Mouse (Mus musculus) embryonic facial prominence, embryonic 14.5 days (tissue): ENCODE results near the gene Tsc2. TPM values are rescaled to one million over a fixed set of nuclear protein-coding genes. Genes with fewer than 3 reads are reported as not detected.

Source experiments
- ATAC-seq: fragments of 200-750 bp; cut with Nextera tagmentation; 2 replicates; pipeline ENCODE4 v1.8.0; 2017; ENCODE audit warnings: low read depth, moderate number of reproducible peaks, moderate TSS enrichment
- DNase-seq: peaks from one replicate; pipeline ENCODE4 v3.0.0-alpha.2; 2015; ENCODE audit warnings: low spot score
- H3K27ac ChIP-seq: fragments of 300-500 bp; sonication (generic); replicated peaks from 2 replicates; pipeline ENCODE4 v1.5.1; 2014; ENCODE audit warnings: low read depth, mild to moderate bottlenecking, low read length, moderate library complexity
- H3K27me3 ChIP-seq: fragments of 300-500 bp; sonication (generic); replicated peaks from 2 replicates; pipeline ENCODE4 v1.6.1; 2014; ENCODE audit warnings: low read length; ENCODE audit not compliant: control insufficient read depth, insufficient read depth
- H3K36me3 ChIP-seq: fragments of 300-500 bp; sonication (generic); 2 replicates; pipeline ENCODE4 v1.6.1; 2014; ENCODE audit warnings: low read length, mixed read lengths; ENCODE audit not compliant: control insufficient read depth, insufficient read depth
- H3K4me1 ChIP-seq: fragments of 300-500 bp; sonication (generic); 2 replicates; pipeline ENCODE4 v1.6.1; 2014; ENCODE audit warnings: antibody characterized with exemption, low read length; ENCODE audit not compliant: control insufficient read depth, insufficient read depth
- H3K4me2 ChIP-seq: fragments of 300-500 bp; sonication (generic); 2 replicates; pipeline ENCODE4 v1.6.1; 2014; ENCODE audit warnings: low read depth, mild to moderate bottlenecking, low read length, moderate library complexity, mixed read lengths
- H3K4me3 ChIP-seq: fragments of 300-500 bp; sonication (generic); 2 replicates; pipeline ENCODE4 v1.5.1; 2014; ENCODE audit warnings: low read depth, mild to moderate bottlenecking, low read length
- H3K9ac ChIP-seq: fragments of 300-500 bp; sonication (generic); 2 replicates; pipeline ENCODE4 v1.6.1; 2014; ENCODE audit warnings: low read depth, mild to moderate bottlenecking, low read length, moderate library complexity, mixed read lengths
- H3K9me3 ChIP-seq: fragments of 300-500 bp; sonication (generic); 2 replicates; pipeline ENCODE4 v1.6.1; 2016; ENCODE audit warnings: low read length; ENCODE audit not compliant: control insufficient read depth
- WGBS: fragments of 180-500 bp; shearing (Covaris S2); extraction: QIAGEN DNeasy Blood & Tissue Kit; methylation state at CpG from one replicate; pipeline ENCODE4 v1.1.7; 2014; 5-methylcytosine and 5-hydroxymethylcytosine counted together
- microRNA-seq: library from miRNA; unstranded; fragments of <30 nt; microRNA quantifications from one replicate; pipeline ENCODE4, GENCODE M21; 2016; ENCODE audit warnings: borderline number of aligned reads
- polyA plus RNA-seq: library from polyadenylated mRNA; unstranded; fragments of >200 nt; fragmentation: Nextera tagmentation; extraction: Ambion mirVana; gene quantifications from 2 replicates; pipeline ENCODE4 v1.2.1, GENCODE M21; 2014

Tsc2 gene
- polyA plus RNA-seq, 1 experiment from 2014 or later = 60.8 TPM

DNA sequence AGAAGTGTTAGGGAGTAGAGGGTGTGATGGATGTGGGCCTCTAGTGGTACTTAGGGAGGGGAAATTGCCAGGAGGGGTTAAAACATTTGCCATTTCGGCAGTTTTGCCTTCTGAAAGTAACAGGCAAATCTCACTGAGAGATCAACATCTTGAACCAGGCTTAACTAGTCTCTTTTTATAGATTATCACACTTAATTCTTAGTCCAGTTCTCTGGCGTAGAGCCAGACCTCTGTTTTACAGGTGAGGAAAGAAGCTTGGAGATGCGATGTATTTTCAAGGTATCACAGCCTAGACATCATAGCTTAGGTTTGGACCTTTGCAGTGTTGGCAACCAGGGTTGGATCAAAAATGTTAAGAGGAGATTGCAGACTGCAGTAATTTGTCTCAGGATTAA is 81.4 kb downstream of the Tsc2 start:
- Histone ChIP-seq H3K9ac (peak overlapping the region; percentile 96), H3K4me3 (peak overlapping the region; percentile 94), H3K4me1 (peaks cover 21% of the 10 kb centered on the region), H3K9me3 (no peaks in the 10 kb centered on the region), H3K36me3 (no peaks in the 10 kb centered on the region), H3K27me3 (peaks cover 3% of the 10 kb centered on the region; the same call in 1 of the 2 replicates), H3K4me2 (peak overlapping the region; percentile 75), H3K27ac (0 out of 2 replicates have a peak overlapping the region, but pooled peaks have one; percentile 95)
- 42% methylated on average over 3 of the region's 3 CpGs for WGBS
- no peak for ATAC-seq
- DNase-seq = no peak

DNA sequence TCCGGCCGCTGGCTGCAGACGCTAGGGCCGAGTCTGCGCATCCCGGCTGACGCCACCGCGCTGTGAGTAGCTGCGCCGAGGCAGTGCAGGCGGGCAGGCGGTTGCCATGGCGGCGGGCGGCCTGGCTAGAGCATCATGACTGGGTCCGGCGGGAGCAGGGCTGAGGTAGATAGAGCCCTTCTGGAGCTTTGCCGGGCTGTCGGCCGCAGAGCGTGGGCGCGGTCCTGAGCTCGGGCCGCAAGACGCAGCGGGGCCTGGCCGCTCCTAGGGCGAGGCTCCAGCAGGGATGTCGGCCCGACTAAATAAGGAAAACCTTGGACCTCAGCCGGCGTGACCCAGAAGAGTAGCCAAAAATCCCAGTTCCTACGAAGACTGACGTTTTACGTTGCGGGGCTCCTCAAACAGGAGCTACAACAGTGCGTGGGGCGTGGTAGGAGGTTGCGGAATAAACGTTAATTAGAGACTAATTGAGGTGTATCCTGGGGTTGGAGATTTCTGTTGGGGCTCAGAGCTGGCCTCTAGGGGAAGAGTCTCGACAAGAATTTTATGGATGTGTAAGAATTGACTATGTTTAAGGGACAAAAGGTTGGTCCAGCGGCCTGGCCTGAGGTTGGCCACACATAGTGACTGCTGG is 81.9 kb downstream of the Tsc2 start:
- H3K4me1 ChIP-seq = peaks cover 21% of the 10 kb centered on the region
- no peaks in the 10 kb centered on the region for H3K36me3 ChIP-seq
- H3K4me3 ChIP-seq = peak overlapping the region; percentile 94
- peak overlapping the region; percentile 96 for H3K9ac ChIP-seq
- H3K9me3 ChIP-seq = no peaks in the 10 kb centered on the region
- H3K4me2 ChIP-seq = peak overlapping the region; percentile 75
- peak; percentile 84 for DNase-seq
- peak overlapping the region; percentile 95 for H3K27ac ChIP-seq
- peaks cover 3% of the 10 kb centered on the region; the same call in 1 of the 2 replicates for H3K27me3 ChIP-seq
- under 1% methylated on average over 39 of the region's 44 CpGs for WGBS
- peak; percentile 85 for ATAC-seq

DNA sequence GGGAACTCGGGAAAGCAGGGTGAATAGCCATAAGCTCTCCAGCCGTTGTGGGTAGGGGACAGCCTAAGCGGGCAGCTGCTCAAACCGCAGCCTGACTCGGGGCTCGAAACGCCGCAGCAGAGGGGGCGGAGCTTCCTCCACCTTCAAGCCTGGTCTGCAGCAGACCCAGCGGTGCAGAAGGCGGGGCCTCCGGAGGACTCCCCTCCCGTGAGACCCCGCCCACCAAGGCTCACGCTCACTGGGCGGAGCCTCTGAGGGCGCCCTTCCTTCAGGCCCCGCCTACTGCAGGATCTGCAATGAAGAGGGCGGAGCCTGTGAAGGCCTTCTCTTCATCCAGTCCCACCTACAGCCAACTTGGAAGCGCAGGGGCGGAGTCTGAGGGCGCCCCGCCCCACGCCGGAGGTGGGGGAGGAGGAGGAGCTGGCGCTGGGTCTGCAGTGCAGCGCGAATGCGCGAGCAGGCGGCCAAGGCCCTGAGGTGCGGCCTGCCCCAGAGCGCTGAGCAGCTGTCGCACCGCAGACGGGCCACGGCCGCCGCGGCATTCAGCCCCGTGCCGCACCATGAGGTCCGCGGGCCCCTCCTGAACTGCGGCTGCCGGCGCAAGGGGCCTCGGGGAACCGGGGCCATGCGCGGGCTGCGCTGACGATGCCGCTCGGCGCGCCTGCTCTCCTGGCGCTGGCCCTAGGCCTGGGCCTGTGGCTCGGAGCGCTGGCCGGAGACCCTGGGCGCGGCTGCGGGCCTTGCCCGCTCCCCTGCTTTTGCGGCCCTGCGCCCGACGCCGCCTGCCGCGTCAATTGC is 82.6 kb downstream of the Tsc2 start, which contains the start of gene Pkd1:
TSS of gene Pkd1 (plus strand) at position 217 of the 798 bp plus-strand sequence.
- Histone ChIP-seq H3K9me3 (no peaks in the 10 kb centered on the region), H3K4me1 (peaks cover 21% of the 10 kb centered on the region), H3K27ac (peak within 1 kb of the TSS; percentile 95), H3K36me3 (no peaks in the 10 kb centered on the region), H3K9ac (peak within 1 kb of the TSS; percentile 96), H3K4me2 (peak within 1 kb of the TSS; percentile 75), H3K4me3 (peak within 1 kb of the TSS; percentile 94), H3K27me3 (peaks cover 3% of the 10 kb centered on the region; the same call in 1 of the 2 replicates)
- ATAC-seq = peak; percentile 95
- peak; percentile 100 for DNase-seq
- WGBS = 0% methylated on average over 10 of the region's 72 CpGs

DNA sequence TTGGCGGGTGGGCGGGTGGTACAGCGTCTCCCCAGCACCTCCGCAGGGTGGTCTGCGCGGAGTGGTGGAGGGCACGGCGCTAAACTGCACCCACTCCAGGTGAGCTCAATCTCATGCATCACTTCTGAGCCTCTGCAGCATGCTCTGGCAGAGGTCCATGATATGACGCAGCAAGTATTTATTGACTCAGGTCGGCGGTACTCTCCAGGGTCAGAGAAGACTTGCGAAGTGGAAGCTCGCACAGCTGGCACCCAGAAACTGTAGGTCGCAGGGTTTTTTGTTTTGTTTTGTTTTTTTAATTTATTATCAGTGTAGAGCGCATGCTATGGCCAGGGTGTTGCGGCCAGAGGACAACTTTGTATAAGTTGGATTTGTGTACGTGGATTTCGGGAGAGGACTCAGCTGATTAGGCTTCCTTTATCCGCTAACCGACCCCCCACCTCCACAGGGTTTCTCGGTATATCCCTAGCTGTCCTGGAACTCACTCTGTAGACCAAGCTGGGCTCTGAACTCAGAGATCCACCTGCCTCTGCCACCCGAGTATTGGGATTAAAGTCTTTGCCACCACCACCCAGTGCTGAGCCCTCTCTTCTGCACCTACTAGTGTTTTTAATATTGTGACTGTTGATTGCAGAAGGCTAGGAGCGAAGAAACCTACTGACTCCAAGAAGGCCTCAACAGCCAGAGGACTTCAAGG is 83.4 kb downstream of the Tsc2 start:
- H3K36me3 ChIP-seq = no peaks in the 10 kb centered on the region
- peaks cover 3% of the 10 kb centered on the region; the same call in 1 of the 2 replicates for H3K27me3 ChIP-seq
- peak; percentile 77 for DNase-seq
- H3K9me3 ChIP-seq = no peaks in the 10 kb centered on the region
- H3K4me3 ChIP-seq = peak overlapping the region; percentile 94
- 4% methylated on average over 23 of the region's 23 CpGs for WGBS
- peaks cover 21% of the 10 kb centered on the region for H3K4me1 ChIP-seq
- peak overlapping the region; percentile 56 for H3K27ac ChIP-seq
- H3K9ac ChIP-seq = peak overlapping the region; percentile 49
- ATAC-seq = no peak
- peak overlapping the region; percentile 71 for H3K4me2 ChIP-seq

DNA sequence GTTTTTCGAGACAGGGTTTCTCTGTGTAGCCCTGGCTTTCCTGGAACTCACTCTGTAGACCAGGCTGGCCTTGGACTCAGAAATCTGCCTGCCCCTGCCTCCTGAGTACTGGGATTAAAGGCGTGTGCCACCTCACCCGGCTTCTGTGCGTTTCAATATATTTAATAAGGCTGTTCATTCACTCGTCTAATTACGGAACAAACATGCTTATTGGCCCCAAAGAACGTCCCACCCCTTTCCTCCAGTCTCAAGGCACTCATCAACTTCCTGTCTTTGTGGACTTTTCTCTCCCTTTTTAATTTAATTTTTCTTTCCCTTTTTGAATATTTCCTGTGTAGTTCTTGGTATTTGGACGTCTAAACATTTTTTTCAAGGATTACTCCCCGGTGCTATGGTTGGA is 84.0 kb downstream of the Tsc2 start:
- peaks cover 21% of the 10 kb centered on the region for H3K4me1 ChIP-seq
- H3K4me3 ChIP-seq = peak overlapping the region; percentile 94
- H3K4me2 ChIP-seq = peak overlapping the region; percentile 71
- H3K36me3 ChIP-seq = no peaks in the 10 kb centered on the region
- H3K9ac ChIP-seq = 0 out of 2 replicates have a peak overlapping the region, but pooled peaks have one; percentile 49
- ATAC-seq = no peak
- H3K9me3 ChIP-seq = no peaks in the 10 kb centered on the region
- H3K27me3 ChIP-seq = peaks cover 3% of the 10 kb centered on the region; the same call in 1 of the 2 replicates
- no peak overlapping the region for H3K27ac ChIP-seq
- DNase-seq = no peak
- 33% methylated on average over 9 of the region's 9 CpGs for WGBS

DNA sequence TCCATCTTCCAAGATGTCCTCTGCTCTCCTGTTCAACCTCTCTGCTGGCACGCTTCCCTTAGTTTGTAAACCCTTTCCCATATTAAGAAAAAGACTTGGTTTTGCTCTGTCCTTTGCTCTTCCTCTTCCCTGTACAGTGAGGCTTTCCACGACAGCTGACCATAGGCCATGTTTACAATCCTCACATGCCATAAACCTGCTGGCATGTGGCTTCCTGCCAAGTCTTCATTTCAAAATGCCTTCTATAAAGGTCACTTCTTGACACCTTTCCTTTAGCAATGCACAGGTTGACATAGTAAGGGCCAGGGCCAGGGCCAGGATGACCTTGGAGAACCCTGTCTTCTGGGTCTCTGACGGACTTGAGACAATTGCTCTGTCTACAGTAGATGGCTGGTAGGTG is 86.2 kb downstream of the Tsc2 start:
- no peak for DNase-seq

More for the DNA sequence above, 86.2 kb downstream of the Tsc2 start:
- Histone ChIP-seq H3K27me3 (peaks cover 3% of the 10 kb centered on the region; the same call in 1 of the 2 replicates), H3K4me1 (peaks cover 8% of the 10 kb centered on the region), H3K9ac (no peak overlapping the region), H3K9me3 (no peaks in the 10 kb centered on the region), H3K4me2 (no peak overlapping the region), H3K4me3 (no peak overlapping the region), H3K36me3 (no peaks in the 10 kb centered on the region), H3K27ac (no peak overlapping the region)
- ATAC-seq = no peak
- WGBS = 72% methylated on average over 3 of the region's 3 CpGs

Small RNA genes lying within 50 kb of the gene (microRNA-seq; reads per million reads assigned to microRNA genes)
- gene Gm24589 = not detected

Other genes with a start within 250 kb of the Tsc2 start
- 202 and 224 TPM in 2 replicates for gene Rnps1, start 218.1 kb downstream of the Tsc2 start, polyA plus RNA-seq
- gene Eci1, start 206.0 kb downstream of the Tsc2 start, polyA plus RNA-seq = 57.6 and 58.7 TPM in 2 replicates
- gene Dnase1l2, start 189.5 kb downstream of the Tsc2 start, polyA plus RNA-seq = 3.3 and 4.9 TPM in 2 replicates
- gene E4f1, start 162.3 kb downstream of the Tsc2 start, polyA plus RNA-seq = 13.3 and 18.6 TPM in 2 replicates
- gene Pgp, start 162.2 kb downstream of the Tsc2 start, polyA plus RNA-seq = 57.7 and 58.5 TPM in 2 replicates
- gene Bricd5, start 158.7 kb downstream of the Tsc2 start, polyA plus RNA-seq = 1.5 and 2.0 TPM in 2 replicates
- gene Mlst8, start 153.6 kb downstream of the Tsc2 start, polyA plus RNA-seq = 21.7 and 23.7 TPM in 2 replicates
- 2.9 and 3.7 TPM in 2 replicates for gene Caskin1, start 144.0 kb downstream of the Tsc2 start, polyA plus RNA-seq
- 78.9 and 86.3 TPM in 2 replicates for gene Traf7, start 104.7 kb downstream of the Tsc2 start, polyA plus RNA-seq
- 2.8 and 2.9 TPM in 2 replicates for gene Rab26, start 98.4 kb downstream of the Tsc2 start, polyA plus RNA-seq
- gene Pkd1, start 82.8 kb downstream of the Tsc2 start, polyA plus RNA-seq = 37.9 and 40.1 TPM in 2 replicates
- gene Nthl1, start 50 bp upstream of the Tsc2 start, polyA plus RNA-seq = 16.8 and 19.1 TPM in 2 replicates
- 56.7 and 57.7 TPM in 2 replicates for gene Slc9a3r2, start 17.7 kb upstream of the Tsc2 start, polyA plus RNA-seq
- 0.82 and 1.4 TPM in 2 replicates for gene Npw, start 25.8 kb upstream of the Tsc2 start, polyA plus RNA-seq
- gene Zfp598, start 37.1 kb upstream of the Tsc2 start, polyA plus RNA-seq = 23.7 and 25.2 TPM in 2 replicates
- 7.7 and 8.2 TPM in 2 replicates for gene Syngr3, start 57.3 kb upstream of the Tsc2 start, polyA plus RNA-seq
- 40.8 and 41.9 TPM in 2 replicates for gene Gfer, start 63.5 kb upstream of the Tsc2 start, polyA plus RNA-seq
- 3.7 and 5.3 TPM in 2 replicates for gene Noxo1, start 63.6 kb upstream of the Tsc2 start, polyA plus RNA-seq
- 50.1 and 67.2 TPM in 2 replicates for gene Tbl3, start 75.0 kb upstream of the Tsc2 start, polyA plus RNA-seq
- gene Rnf151, start 85.4 kb upstream of the Tsc2 start, polyA plus RNA-seq = 0.17 TPM in 1 of 2 replicates, not detected in the other
- 1,571 and 1,579 TPM in 2 replicates for gene Rps2, start 85.5 kb upstream of the Tsc2 start, polyA plus RNA-seq
- 233 and 267 TPM in 2 replicates for gene Ndufb10, start 91.8 kb upstream of the Tsc2 start, polyA plus RNA-seq
- gene Rpl3l, start 95.2 kb upstream of the Tsc2 start, polyA plus RNA-seq = 0.39 TPM in 1 of 2 replicates, not detected in the other
- 28.7 and 30.3 TPM in 2 replicates for gene Msrb1, start 104.0 kb upstream of the Tsc2 start, polyA plus RNA-seq
- 10.1 and 11.7 TPM in 2 replicates for gene Hs3st6, start 120.4 kb upstream of the Tsc2 start, polyA plus RNA-seq
- not detected in 2 replicates for gene Meiob, start 171.7 kb upstream of the Tsc2 start, polyA plus RNA-seq
- 40.6 and 43.3 TPM in 2 replicates for gene Hagh, start 207.5 kb upstream of the Tsc2 start, polyA plus RNA-seq
- 16.2 and 20.0 TPM in 2 replicates for gene Fahd1, start 217.7 kb upstream of the Tsc2 start, polyA plus RNA-seq
- gene Igfals, start 233.4 kb upstream of the Tsc2 start, polyA plus RNA-seq = 0.22 and 0.51 TPM in 2 replicates